Mouse (Mus musculus): ENCODE results near the gene St7l. TPM values are rescaled to one million over a fixed set of nuclear protein-coding genes. Genes with fewer than 3 reads are reported as not detected.
"Not testable (repeated sequence)": the region's sequence is repeated elsewhere in the genome, so short reads cannot be mapped to it uniquely, and the experiment has no call there.

St7l gene
- polyA plus RNA-seq (2012; rRNA removed) = 5.8 and 7.8 TPM in 2 replicates

DNA sequence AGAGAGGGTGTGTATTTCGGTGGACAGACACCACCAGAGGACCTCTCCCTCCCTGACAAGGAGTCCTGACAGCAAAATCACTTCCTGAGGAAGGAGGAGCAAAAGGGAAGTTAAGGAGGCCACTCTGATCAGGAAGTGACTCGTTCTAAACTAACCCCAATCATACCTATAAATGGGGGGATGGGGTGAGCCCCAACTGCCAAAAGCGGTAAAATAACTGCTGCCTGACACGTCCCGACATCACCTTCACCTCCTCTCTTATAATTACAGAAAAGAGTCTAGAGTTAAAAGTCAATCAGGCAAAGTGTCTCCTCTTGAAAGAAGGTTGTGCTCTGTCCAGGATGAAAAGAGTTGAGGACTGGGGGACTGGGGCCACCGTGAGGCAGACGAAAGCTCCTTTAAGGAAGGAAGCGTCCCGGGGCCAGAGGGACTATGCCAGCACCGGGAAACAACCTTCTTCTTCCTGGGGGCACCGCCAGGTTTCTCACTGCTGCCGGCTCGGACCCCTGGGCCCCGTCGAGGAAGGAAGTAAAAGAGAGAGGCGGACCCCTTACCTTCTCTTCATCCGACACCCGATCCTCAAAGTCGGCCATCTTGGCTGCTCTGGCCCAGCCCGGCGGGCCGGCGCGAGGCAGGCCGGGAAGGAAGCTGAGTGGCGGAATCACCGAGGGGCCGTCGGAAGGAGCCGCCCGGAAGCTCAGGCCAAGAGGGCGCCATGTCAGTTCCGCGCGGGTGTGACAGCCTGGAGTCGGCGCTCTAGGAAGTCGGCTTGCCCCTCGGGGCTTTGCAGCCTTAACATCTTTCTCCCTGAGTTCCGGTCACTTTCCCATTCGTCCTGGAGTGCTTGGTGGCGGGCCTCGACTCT lies at the start of gene St7l, which contains the start of gene Capza1:
Gene St7l, plus strand, starts transcription at position 220 of the 865 bp plus-strand sequence.
Gene Capza1, minus strand, starts transcription at position 720 of the 865 bp plus-strand sequence.
- DNase-seq (ENCODE audit: low read depth) = no peak

GRCm38 (mm10) chr3:104814746-104815145 lies 49.1 kb upstream of the St7l start:
- no peak for DNase-seq (ENCODE audit: low read depth)

DNA sequence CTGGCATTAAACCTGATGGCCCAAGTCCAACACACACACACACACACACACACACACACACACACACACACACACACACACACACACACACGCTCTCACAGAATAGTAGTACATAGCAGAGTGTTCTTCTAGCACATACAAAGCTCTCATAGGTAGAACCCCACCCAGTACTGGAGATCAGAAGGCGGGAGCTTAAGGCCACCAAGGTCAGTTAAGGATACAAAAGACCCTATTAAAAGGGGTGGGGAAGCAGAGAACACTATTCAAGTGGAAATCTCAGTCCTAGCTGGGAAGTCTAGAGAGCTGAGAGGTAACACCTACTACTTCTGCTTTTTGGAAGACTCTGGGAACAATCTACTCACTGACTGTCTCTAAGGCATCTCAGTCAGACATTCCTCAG lies 48.5 kb upstream of the St7l start:
- DNase-seq (ENCODE audit: low read depth) = no peak

DNA sequence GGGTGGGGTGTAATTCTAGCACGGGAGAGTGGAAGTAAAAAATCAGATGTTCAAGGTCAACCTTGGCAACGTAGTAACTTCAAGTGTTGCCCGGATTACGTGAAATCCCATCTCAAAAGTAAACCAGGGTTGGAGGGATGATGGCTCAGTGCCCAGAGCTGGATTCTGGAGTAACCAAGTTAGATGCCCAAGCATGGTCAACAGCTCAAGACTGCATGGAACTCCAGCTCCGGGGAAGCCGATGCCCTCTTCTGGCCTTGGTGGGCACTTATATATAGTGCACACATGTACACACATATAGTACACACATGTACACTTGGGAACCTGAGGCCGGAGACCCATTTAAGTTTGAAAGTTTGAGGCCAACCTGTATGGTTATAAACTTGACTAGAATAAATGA lies 47.7 kb upstream of the St7l start:
- no peak for DNase-seq (ENCODE audit: low read depth)

- no peak for DNase-seq (ENCODE audit: low read depth)
Observed at GRCm38 (mm10) chr3:104817481-104817990, 46.3 kb upstream of the St7l start.

DNA sequence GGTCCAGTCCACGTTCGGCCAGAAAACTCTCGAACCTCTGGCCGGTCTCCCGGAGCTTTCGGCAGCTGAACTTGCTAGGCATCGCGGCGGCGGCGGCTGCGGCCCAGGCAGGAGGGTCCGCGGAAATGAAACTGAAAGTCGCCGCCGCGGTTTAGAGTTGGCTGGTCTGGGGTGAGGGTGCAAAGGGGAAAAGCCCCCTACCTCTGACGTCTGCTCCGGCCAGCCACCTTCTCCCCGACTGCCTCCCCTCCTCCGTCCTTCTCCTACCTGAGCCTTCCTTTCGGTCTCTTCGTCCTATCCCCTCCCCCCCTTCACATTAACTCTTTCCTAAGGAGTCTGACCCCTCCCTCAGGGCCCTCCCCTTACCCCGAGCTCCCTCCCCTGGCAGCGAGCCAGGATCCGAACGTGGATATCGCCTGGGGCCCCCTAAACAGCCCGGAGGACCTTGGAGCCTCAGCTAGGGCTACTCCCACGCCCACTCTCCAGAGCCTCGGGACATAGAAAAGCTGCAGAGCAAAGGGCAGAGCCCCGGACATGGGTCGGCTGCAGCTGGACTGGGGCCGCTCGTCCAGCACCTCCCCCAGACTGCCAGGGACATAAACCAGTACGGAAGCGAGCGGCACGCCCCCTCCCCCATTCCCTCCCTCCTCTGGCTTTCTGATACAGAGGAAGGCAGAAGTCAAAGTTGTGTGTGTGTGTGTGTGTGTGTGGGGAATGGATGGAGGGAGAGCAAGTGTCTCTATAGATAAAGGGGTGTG lies 45.6 kb upstream of the St7l start, which contains the start of gene Mov10:
Gene Mov10, minus strand, starts transcription at position 573 of the 758 bp plus-strand sequence.
- DNase-seq (ENCODE audit: low read depth) = no peak

DNA sequence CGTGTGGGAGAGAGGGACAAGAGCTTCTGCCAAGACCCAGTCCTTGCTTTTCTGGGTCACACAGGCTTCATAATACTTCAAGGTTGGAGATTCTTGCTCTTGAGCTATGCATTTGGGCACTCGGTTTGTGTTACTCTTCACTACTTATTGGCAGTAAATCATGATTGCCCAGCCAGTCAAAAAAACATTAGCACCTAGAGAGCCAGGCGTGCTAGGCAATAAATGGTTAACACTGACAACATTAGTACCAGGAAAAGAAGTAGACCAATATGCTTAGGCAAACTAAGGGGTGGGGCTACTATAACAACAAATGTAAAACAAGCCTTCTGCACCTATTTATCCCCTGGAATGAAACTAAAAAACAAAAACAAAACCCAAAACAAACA lies 45.1 kb upstream of the St7l start:
- no peak for DNase-seq (ENCODE audit: low read depth)

DNA sequence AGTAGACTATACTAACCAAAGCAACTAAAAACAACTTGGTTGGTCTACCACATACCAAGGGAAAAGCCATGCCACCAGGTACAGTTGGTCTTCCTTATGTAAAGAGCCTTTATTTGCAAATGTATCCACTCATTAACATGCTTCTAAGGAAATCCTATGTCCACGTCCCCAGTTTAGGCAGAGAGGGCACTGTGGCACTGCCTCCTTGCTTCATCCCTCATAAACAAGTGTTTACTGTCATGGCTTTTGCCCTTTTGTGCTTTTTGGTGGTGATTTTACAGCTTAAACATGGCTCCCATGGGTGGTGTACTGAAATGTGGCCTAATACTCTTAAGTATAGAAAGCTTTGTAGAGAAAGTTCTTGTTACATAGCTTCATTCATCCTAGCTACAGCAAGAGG lies 43.4 kb upstream of the St7l start:
- no peak for DNase-seq (ENCODE audit: low read depth)

DNA sequence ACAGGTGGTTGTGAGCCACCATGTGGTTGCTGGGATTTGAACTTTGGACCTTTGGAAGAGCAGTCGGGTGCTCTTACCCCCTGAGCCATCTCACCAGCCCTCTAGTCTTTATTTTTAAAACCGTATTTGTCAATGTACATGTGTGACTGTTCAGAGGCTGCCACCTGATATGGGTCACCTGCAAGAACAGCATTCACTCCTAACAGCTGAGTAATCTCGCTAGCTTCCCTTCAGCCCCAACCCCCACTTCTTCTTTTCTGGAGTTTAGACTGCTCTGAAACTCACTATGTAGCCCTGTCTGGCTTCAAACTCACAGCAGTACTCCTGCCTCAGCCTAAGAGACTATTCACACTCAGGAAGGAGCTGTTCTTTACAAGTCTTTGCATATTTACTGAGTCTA lies 41.4 kb upstream of the St7l start:
- no peak for DNase-seq (ENCODE audit: low read depth)

- no peak for DNase-seq (ENCODE audit: low read depth)
Observed at GRCm38 (mm10) chr3:104835797-104836196, 28.0 kb upstream of the St7l start.

- DNase-seq (ENCODE audit: low read depth) = no peak
Observed at GRCm38 (mm10) chr3:104841049-104841448, 22.8 kb upstream of the St7l start.

DNA sequence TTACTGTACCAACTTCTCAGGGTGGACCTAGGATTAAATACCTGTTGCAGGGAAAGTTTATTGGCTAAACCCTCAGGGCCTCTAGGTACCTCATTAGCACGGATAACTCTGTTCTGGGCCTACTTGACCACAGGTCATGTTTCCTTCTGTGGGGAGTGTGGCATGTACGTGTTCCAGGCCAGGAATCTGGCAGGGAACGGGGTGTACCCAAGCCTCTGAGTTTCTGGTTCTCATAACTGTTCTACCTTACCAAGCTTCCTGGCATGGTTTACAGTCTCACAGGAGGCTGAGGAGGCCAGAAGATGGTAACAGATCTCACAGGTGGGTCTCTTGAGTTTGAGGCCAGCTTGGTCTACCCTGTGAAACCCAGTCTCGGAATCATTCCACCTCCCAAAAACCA lies 17.2 kb upstream of the St7l start:
- no peak for DNase-seq (ENCODE audit: low read depth)

GRCm38 (mm10) chr3:104854465-104854864 lies 9.3 kb upstream of the St7l start:
- DNase-seq (ENCODE audit: low read depth) = no peak

GRCm38 (mm10) chr3:104854866-104855265 lies 8.9 kb upstream of the St7l start:
- no peak for DNase-seq (ENCODE audit: low read depth)

- no peak for DNase-seq (ENCODE audit: low read depth)
Observed at GRCm38 (mm10) chr3:104856106-104856505, 7.7 kb upstream of the St7l start.

- no peak for DNase-seq (ENCODE audit: low read depth)
Observed at GRCm38 (mm10) chr3:104858560-104858959, 5.2 kb upstream of the St7l start.

DNA sequence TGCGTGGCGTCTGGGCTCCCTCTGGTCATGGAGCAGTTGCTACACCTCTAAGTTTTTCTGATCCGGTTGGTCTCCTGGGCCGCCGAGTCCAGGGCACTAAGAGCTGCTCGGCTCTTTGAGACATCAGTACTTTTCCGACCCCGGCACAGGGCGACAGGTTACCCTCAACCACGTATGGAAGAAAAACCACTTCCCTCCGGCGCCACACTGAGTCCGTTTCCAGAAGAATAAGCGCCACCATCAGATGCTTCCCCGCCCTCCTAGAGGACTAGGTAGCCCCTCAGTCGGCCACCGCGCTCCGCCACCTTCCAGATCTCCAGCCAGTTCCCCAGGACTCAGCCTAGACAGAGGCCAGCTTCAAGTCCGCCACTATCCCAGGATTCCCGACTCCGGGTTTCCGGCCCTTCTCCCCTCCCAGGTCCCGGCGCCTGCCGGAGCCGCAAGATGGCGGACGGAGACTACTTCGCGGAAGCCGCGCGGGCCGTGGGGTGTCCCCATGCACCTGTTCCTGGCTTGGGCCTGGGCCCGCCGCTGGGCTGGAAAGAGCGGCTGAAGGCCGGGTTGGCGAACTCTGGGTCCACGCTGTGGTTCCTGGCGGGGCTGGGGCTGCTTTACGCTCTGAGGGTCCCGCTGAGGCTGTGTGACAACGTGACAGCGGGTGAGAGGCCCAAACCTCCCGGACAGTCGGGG lies 991 bp downstream of the St7l start:
- no peak for DNase-seq (ENCODE audit: low read depth)

- DNase-seq (ENCODE audit: low read depth) = no peak
Observed at GRCm38 (mm10) chr3:104865341-104865788, 1.6 kb downstream of the St7l start.

DNA sequence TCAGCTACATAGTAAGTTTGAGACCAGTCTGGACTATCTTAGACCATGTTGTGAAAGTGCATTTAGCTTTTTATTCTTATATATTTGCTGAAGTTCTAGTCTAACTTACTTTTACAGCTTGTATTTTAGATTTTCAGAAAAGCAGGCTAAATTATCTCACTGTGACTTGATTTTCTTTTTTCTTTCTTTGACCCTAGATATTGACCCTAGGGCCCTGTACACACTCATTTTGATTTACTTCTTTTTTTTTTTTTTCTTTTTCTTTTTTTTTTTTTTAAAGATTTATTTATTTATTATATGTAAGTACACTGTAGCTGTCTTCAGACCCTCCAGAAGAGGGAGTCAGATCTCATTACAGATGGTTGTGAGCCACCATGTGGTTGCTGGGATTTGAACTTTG lies 2.9 kb downstream of the St7l start:
- not testable (repeated sequence) for DNase-seq (ENCODE audit: low read depth)

DNA sequence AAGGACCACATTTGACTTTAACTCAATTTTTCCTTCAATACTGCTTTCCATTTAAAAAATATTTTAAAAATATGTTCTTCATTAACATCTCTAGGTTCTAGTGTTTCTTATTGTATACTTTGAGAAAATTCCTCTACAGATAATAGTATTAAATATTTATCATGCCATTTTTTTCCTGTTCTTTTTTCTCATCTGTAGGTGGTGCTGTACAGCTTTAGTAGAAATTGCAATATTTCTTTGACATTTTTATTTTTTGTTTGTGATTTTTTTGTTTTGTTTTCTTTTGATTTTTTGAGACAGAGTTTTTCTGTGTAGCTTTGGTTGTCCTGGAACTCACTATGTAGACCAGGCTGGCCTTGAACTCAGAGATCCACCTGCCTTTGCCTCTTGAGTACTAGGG lies 5.8 kb downstream of the St7l start:
- no peak for DNase-seq (ENCODE audit: low read depth)

DNA sequence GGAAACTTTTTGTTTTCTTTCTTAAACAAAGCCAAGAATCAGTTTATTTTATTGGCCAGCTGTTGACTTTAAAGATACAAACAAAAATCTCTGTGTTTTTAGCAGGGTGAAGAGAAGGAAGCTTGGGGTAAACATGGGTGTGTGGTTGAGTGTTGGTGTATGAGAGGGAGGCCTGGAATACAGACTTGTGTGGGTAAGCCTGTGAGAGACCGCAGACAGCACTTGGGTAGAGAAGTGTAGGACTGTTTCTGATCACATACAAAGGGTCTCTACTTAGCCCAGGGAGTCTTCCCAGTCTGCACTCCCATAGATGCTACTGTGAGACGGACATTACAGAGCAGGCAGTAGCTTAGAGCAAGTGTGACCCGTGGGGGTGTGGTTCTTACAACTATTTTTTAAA lies 24.8 kb downstream of the St7l start:
- no peak for DNase-seq (ENCODE audit: low read depth)

DNA sequence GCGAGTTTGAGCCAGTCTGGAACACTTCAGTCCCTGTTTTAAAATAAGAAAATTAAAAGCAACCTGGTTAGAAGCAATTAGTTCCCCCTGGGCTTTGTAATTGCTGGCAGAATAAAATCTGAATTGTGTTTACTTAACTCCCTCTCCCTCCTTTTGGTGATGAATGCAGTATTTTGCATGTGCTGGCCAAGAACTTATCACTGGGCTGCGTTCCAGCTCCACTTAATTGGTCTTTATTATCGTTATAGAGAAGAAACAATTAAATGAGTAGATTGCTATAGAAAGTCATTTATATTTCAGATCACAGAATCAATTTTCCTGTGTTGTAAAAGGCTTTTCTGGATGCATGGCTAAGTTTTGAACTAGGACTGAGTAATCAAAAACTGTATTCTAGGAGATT lies 32.3 kb downstream of the St7l start:
- no peak for DNase-seq (ENCODE audit: low read depth)

Measured in gonadal fat pad, adult 2 months (tissue).